Mouse (Mus musculus): Measurements from ENCODE around the gene 4921517D22Rik.

GRCm38 (mm10) chr13:59672248-59672647, 21.7 kb downstream of the 4921517D22Rik start:
- TF ChIP-seq GATA1 (IDR thresholded peaks at IDR 0.05; ENCODE audit: borderline replicate concordance, low read length) (no peak), TAL1 (conservative IDR thresholded peaks at IDR 0.05; ENCODE audit: low read depth, low read length) (no peak), CTCF (IDR thresholded peaks at IDR 0.05; ENCODE audit: low read depth, low read length) (no peak), POLR2AphosphoS5 (IDR thresholded peaks at IDR 0.05; ENCODE audit: insufficient replicate concordance, low read depth, low read length) (no peak)

All from G1E (cell line).